Mouse (Mus musculus) olfactory bulb, adult 2 months (tissue): ENCODE measurements at regions not wholly inside any gene's neighbourhood (a gene's known extent, or its start where the extent isn't known, plus 50 kb on each side); places are given as distances from the start of the nearest gene placed in this dataset.

Experiments used
- H3K27ac ChIP-seq: fragments of 200-500 bp; 2 replicates; pipeline ENCODE4 v1.5.1; 2012; ENCODE audit warnings: low read depth, low read length; ENCODE audit not compliant: insufficient read depth
- H3K4me1 ChIP-seq: fragments of 200-500 bp; 2 replicates; pipeline ENCODE4 v1.6.1; 2012; ENCODE audit warnings: low read length; ENCODE audit not compliant: control insufficient read depth, insufficient read depth
- H3K4me3 ChIP-seq: fragments of 200-500 bp; 2 replicates; pipeline ENCODE4 v1.5.1; 2012; ENCODE audit warnings: mild to moderate bottlenecking, low read depth, low read length, moderate library complexity; ENCODE audit not compliant: insufficient read depth
- CTCF ChIP-seq: fragments of 200-500 bp; IDR thresholded peaks from 2 replicates; pipeline ENCODE4 v1.5.1; 2012; ENCODE audit warnings: low read depth, mild to moderate bottlenecking, low read length, moderate library complexity; ENCODE audit not compliant: insufficient read depth
- POLR2A ChIP-seq: fragments of 200-500 bp; IDR thresholded peaks from 2 replicates; pipeline ENCODE4 v1.6.1; 2012; ENCODE audit warnings: mild to moderate bottlenecking, low read depth, low read length, moderate library complexity; ENCODE audit not compliant: insufficient read depth
- WGBS: fragments of 180-500 bp; shearing (Covaris S2); methylation state at CpG from one replicate; pipeline ENCODE4 v1.1.7; 2018; 5-methylcytosine and 5-hydroxymethylcytosine counted together

- no peak for TF ChIP-seq CTCF
- TF ChIP-seq POLR2A: no peak
- H3K4me3 ChIP-seq: no peak overlapping the region
- H3K4me1 ChIP-seq: no peaks in the 10 kb centered on the region
- 33% methylated on average over 5 of the region's 5 CpGs for WGBS
- no peak overlapping the region for H3K27ac ChIP-seq
Measured at GRCm38 (mm10) chr7:68472800-68473199, 199.2 kb downstream of the Fam169b start.

GRCm38 (mm10) chr7:68470983-68471382, 197.3 kb downstream of the Fam169b start:
- no peak overlapping the region for H3K27ac ChIP-seq
- no peak overlapping the region for H3K4me3 ChIP-seq
- no peaks in the 10 kb centered on the region for H3K4me1 ChIP-seq
- WGBS: 85% methylated on average over 11 of the region's 11 CpGs
- TF ChIP-seq CTCF (no peak), POLR2A (no peak)

GRCm38 (mm10) chr7:68468574-68468973, 194.9 kb downstream of the Fam169b start:
- WGBS: 86% methylated on average over 5 of the region's 5 CpGs
- TF ChIP-seq CTCF (no peak), POLR2A (no peak)
- Histone ChIP-seq H3K4me1 (no peaks in the 10 kb centered on the region), H3K27ac (no peak overlapping the region), H3K4me3 (no peak overlapping the region)

- no peaks in the 10 kb centered on the region for H3K4me1 ChIP-seq
- H3K4me3 ChIP-seq: no peak overlapping the region
- TF ChIP-seq POLR2A (no peak), CTCF (no peak)
Measured at GRCm38 (mm10) chr7:68457842-68458241, 184.2 kb downstream of the Fam169b start.

GRCm38 (mm10) chr7:68455451-68455850, 181.8 kb downstream of the Fam169b start:
- H3K4me1 ChIP-seq: no peaks in the 10 kb centered on the region
- H3K4me3 ChIP-seq: no peak overlapping the region
- no peak overlapping the region for H3K27ac ChIP-seq
- 54% methylated on average over 5 of the region's 5 CpGs for WGBS
- TF ChIP-seq CTCF (no peak), POLR2A (no peak)

More at GRCm38 (mm10) chr7:68457842-68458241, 184.2 kb downstream of the Fam169b start:
- H3K27ac ChIP-seq: no peak overlapping the region
- WGBS: 92% methylated on average over 1 of the region's 1 CpGs

GRCm38 (mm10) chr7:68453028-68453692, 179.5 kb downstream of the Fam169b start:
- Histone ChIP-seq H3K4me3 (no peak overlapping the region), H3K27ac (no peak overlapping the region), H3K4me1 (no peaks in the 10 kb centered on the region)
- TF ChIP-seq CTCF (no peak), POLR2A (no peak)
- 39% methylated on average over 8 of the region's 8 CpGs for WGBS

- no peak overlapping the region for H3K4me3 ChIP-seq
- TF ChIP-seq CTCF: no peak
- no peak for TF ChIP-seq POLR2A
- WGBS: 85% methylated on average over 11 of the region's 11 CpGs
- peaks cover 5% of the 10 kb centered on the region; the same call in 1 of the 2 replicates for H3K4me1 ChIP-seq
- H3K27ac ChIP-seq: no peak overlapping the region
Measured at GRCm38 (mm10) chr7:68444426-68445095, 170.9 kb downstream of the Fam169b start.

- no peak overlapping the region for H3K27ac ChIP-seq
- peaks cover 5% of the 10 kb centered on the region; the same call in 1 of the 2 replicates for H3K4me1 ChIP-seq
- H3K4me3 ChIP-seq: no peak overlapping the region
- 38% methylated on average over 11 of the region's 11 CpGs for WGBS
- TF ChIP-seq CTCF: no peak
- TF ChIP-seq POLR2A: no peak
Measured at GRCm38 (mm10) chr7:68440661-68441150, 167.1 kb downstream of the Fam169b start.

GRCm38 (mm10) chr7:68428946-68429345, 155.3 kb downstream of the Fam169b start:
- TF ChIP-seq CTCF: no peak
- TF ChIP-seq POLR2A: no peak
- 90% methylated on average over 4 of the region's 4 CpGs for WGBS
- H3K4me3 ChIP-seq: no peak overlapping the region
- no peaks in the 10 kb centered on the region for H3K4me1 ChIP-seq
- no peak overlapping the region for H3K27ac ChIP-seq

- no peak overlapping the region for H3K27ac ChIP-seq
- TF ChIP-seq POLR2A (no peak), CTCF (no peak)
- H3K4me1 ChIP-seq: no peaks in the 10 kb centered on the region
- 76% methylated on average over 7 of the region's 7 CpGs for WGBS
- H3K4me3 ChIP-seq: no peak overlapping the region
Measured at GRCm38 (mm10) chr7:68415890-68416289, 142.3 kb downstream of the Fam169b start.
